Mouse (Mus musculus) neural tube, embryonic 10.5 days (tissue): ENCODE data around the gene Ppan.

Experiments used
- DNase-seq: peaks from one replicate; pipeline ENCODE4 v3.0.0-alpha.2; 2017; ENCODE audit warnings: low spot score; ENCODE audit errors: extremely low spot score

Ppan gene

DNA sequence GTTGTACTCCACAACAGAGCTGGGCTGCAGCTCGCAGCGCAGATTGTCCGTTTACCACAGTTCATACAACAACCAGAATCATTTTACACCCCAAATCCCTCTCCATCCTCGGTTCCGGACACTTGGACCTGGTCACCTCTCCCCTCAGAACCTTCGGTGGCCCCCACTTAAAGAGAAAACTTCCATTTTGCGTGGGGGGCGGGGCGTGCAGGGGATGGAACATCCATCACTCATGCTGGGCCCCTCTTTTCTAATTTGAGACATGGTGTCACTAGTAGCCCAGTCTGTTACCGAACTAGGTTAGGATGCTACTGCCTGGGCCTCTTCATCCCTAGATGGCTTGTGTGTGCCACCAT, 9.3 kb upstream of the Ppan start:
- no peak for DNase-seq

DNA sequence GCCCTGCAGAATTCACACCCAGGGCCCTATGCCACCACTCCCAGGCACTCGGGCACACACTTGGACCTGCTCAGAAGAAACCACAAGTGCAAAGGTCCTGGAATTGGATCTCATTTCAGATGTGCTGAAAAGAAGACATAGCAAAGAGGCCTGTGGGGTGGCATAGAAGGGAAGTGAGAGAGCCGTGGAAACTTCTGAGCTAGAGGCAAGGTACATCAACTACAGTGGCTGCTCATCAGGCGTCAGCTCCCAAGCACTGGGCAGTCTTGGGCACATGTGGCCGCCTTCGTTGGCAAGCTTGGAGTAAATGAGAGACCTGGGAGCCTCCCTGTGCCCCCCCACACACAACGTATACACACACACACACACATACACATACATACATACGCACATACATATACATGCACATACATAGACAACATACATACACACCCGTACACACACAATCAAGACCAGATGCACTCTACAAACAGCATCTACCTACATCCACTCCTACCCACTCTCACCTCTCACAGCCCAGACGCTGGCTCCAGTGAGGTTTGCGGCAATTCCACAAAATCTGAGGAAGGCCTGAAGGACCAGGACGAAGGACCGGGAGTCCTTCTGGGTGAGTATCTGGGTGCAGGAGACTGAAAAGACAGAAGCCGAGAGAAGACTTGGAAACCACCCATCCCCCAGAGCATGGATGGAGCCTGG, 8.7 kb upstream of the Ppan start, which contains the start of gene Angptl6:
Angptl6 (minus strand) TSS at position 631 of the 696 bp plus-strand sequence.
- DNase-seq = no peak

DNA sequence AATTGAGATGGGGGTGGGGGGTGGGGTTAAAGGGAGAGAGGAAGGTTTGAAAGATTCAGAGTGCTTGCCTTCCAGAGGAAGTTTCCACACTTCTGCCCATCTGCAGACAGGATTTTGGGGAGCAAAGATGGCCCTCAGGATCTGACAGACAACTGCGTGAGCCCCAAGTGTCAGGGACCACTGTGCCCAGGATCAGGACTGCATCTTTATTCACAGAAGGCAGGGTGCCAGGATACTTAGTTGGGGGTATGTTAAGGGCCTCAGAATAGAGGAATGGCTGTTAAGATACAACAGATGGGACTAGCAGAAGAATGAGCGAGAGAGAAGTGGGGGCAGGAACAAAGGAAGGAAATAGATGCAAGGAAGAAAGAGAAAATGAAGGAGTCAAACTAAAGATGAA, 1.4 kb upstream of the Ppan start:
- DNase-seq = no peak

DNA sequence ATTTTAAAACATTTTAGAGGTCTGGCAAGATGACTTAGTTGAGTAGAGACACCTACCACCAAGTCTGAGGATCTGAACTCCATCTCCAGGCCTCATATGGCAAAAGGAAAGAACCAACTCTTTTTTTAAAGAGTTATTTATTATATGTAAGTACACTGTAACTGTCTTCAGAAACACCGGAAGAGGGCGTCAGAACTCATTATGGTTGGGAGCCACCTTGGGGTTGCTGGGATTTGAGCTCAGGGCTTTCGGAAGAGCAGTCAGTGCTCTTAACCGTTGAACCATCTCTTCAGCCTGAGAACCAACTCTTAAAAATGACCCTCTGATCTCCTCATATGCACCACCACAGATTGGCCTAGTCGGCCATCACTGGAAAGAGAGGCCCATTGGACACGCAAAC, 784 bp upstream of the Ppan start:
- DNase-seq = no peak

DNA sequence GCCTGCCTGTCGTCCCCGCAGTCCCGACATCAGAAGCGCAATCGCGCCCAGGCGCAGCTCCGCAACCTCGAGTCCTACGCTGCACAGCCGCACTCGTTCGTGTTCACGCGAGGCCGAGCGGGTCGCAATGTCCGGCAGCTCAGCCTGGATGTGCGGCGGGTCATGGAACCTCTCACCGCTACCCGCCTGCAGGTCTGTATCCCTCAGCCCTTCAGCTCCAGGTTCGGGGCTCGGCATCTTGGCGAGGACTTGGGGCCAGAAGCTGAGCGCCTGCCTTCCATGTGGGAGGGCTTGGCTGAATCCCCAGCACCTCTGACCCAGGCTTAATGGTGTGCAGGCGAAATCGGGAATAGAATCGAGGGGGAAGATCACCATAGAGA, 401 bp downstream of the Ppan start:
- no peak for DNase-seq

DNA sequence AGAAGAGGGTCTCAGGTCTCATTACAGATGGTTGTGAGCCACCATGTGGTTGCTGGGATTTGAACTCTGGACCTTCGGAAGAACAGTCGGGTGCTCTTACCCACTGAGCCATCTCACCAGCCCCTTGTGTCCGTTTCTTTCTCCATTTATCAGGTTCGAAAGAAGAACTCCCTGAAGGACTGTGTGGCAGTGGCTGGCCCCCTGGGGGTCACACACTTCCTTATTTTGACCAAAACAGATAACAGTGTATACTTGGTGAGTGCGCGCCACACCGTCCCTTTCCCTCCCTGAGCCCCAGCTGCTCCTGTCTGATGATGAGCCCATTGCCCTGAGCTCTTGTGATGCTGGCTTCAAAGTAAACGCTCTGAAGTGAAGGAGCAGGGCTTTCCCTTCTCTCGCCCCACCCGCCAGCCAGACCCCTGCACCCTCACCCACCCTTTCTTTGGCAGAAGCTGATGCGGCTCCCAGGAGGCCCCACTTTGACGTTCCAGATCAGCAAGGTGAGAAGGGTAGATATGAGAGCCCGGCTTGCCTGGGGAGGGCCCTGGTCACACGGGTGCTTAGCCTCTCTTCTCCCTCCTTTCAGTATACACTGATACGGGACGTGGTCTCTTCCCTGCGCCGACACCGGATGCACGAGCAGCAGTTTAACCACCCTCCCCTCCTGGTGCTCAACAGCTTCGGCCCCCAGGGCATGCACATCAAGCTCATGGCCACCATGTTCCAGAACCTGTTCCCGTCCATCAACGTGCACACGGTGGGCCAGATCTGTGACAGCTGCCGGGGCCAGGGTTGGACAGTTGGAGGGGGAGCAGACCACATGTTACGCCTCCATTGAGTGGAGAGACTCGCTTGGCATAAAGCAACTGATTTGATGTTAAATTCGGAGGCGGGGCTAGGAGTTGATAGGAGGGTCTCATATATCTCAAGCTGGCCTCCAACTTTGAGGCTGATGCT, 1.5 kb downstream of the Ppan start:
- DNase-seq = no peak

DNA sequence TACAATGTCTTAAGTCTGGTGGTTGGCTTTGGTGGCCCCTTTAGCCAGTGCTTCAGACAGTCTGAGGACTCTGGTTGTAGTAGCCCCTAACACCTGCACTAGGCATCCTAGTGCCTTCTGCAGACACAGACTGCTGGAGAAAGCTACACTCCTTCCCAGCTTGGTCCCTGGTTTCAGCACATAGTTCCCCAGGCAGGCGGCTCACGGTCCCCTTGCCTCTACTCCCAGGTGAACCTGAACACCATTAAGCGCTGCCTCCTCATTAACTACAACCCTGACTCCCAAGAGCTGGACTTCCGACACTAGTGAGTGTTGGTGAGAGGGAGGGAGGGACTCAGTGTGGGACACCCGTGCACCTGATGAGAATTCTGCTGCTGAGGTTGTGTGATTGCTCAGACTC, 2.4 kb downstream of the Ppan start:
- no peak for DNase-seq

DNA sequence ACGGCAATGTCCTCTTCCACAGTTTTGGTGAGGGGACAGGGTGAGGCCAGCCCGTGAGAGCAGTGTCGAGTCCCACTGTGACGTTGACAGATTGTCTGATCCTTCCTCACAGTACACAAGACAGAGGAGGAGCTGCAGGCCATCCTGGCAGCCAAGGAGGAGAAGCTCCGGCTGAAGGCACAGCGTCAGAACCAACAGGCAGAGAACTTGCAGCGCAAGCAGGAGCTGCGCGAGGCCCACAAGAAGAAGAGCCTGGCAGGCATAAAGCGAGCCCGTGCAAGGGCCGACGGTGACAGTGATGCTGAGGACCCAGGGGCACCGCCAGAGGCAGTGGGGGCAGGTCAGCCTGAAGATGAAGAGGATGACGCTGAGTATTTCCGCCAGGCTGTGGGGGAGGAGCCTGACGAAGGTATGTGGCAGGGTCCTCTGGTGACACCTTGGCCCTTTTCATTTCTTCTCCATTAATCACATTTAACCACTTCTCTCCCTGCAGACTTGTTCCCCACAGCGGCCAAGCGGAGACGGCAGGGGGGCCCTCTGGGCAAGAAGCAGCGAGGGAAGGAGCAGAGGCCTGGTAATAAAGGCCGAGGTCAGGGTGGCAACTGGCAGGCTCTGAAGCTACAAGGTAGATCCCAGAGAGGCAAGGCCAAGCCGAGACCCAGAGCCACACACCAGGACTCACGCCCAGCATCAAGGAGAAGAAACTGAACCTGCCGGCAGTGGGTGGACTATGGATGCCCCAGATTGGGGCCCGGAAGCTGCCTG, 3.5 kb downstream of the Ppan start:
- DNase-seq = no peak

DNA sequence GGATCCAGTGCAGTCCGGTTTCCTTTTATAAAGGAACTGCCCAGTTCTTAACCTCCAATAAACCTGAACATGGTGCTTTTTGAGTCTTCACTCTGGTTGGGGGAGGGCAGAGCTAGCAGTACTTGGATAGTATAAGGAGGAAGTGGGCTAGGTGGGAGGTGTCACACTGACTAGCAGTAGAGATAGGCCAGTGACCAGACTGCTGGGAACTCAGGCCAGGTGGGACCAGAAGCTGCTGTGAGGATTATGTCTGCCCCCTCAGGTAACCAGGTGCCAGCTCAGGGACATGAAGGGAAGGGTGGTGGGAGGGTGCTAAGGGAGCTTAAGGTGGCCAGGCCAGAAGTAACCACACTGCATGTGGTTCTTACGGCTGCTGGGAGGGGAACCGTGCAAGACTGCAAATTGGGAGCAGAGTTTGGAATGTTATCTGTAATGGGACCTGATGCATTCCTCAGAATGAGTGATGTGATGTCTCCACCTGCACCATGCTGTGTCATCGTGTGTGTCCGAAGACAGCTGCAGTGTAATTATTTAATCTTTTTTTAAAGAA, 4.2 kb downstream of the Ppan start:
- no peak for DNase-seq

DNA sequence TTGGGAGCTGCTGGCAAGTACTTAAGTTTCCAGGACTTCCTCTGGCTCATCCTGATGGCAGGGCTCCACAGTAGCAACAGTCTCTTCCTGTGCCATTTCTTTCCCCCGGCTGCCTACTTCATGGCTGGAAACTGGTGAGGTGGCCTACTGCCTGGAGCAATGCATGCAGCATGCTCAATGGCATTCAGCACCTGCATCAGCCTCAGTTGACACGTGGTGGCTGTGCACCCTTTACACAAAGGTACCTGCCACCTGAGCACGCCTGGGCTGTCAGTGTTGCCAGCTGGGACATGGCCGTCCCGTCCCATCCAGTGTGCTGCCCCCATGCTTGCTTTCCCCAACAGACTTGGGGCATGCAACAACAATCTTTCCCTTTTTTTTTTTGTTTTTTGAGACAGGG, 5.1 kb downstream of the Ppan start:
- DNase-seq = no peak

DNA sequence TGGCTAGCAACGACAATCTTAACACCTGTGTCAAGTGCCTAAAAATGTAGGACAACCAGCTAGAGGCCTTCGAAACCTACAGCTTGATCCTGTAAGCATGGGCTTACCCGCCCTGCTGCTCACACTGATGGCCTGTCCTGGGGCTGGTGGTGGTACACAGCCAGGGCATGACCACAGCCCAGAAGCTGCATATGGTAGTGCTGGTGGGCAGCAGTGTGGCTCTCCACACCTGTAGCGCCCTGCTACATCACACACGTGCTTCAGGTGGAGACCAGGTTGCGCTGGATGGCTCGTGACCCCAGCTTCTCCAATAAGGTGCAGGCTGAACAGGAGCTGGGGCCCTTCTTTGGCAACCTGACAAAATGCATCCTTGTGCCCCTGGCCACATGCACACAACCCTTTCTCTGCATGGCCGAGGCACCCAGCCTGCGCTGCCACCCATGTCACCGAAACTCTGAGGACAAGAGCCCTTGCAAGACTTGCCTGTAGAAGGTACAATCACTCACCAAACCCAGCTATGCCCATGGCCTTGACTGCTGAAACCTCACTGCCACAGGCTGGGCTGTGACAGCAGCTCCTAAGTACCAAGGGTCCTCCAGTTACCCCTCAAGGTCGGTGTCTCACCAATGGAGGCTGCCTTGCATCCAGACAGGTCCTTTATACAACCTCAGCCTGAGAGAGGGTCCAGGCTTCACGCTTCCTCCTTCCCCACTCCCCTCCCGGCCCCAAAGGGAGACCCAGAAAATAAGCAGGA, 5.8 kb downstream of the Ppan start:
- no peak for DNase-seq

DNA sequence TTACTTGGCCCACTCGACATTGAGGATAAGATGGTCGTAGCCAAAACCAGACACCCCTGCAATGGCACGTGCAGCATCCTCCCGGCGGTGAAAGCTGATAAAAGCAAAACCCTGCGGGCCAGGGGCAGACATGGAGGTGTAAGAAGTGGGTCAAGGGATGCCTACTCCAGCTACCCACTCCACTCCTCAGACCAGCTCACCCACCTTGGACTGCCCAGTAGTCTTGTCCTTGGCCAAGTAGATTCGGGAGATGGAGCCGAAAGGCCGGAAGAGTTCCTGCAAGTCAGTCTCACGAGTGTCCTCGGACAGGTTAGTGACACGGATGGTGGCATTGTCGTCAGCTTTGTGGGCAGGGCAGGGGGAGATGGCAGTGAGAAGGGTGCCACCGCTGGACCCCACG, 6.7 kb downstream of the Ppan start:
- DNase-seq = no peak

DNA sequence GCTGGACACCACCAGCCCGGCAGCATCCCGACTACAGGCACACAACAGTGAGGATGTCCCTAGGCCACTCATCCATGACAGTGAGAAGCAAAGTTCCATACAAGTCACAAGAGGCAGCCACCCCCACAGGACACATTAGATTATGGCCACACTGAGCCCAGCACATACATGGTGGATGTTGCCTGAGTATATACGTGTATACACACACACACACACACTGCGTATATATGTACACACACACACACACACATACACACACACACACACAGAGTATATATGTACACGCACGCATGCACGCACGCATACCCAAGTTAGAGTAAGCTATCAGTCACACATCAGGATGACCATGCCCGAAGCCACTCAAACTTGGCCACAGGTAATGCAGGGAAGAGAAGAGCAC, 7.4 kb downstream of the Ppan start:
- DNase-seq = no peak

DNA sequence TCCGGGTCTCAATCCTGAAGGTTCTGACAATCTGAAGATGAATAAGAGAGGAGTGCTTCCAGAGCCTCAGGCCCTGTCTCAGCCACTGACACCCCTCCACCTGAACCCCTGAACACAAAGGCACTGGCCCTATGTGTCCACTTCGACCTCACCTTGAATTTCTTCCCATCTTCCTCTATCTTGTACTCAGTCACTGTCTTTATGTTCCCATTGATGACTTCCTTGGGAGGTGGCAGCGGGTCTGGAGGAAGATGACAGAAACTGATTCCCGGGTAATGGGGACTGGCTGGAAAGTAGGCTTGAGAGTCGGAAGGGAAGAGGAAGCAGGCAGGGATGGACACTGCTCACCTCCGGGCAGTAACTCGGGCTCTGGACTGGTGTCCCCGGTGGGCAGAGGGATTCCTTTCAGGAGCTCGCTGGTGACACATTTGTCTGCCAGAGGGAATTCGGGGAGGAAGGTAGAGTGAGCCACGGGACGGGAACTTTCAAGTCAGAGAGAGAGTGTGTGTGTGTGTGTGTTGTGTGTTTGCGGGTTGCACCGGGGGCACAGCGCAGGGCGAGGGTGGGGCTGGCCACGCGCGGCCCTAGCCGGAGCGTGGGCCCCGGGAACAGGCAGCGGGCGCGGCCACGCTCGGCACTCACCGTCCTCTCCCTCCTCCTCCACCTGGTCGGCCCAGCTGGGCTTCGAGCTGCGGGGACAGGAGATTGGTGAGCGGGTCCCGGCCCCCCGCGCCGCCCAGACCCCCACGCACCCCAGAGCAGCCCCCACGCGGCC, 9.9 kb downstream of the Ppan start:
- no peak for DNase-seq

DNA sequence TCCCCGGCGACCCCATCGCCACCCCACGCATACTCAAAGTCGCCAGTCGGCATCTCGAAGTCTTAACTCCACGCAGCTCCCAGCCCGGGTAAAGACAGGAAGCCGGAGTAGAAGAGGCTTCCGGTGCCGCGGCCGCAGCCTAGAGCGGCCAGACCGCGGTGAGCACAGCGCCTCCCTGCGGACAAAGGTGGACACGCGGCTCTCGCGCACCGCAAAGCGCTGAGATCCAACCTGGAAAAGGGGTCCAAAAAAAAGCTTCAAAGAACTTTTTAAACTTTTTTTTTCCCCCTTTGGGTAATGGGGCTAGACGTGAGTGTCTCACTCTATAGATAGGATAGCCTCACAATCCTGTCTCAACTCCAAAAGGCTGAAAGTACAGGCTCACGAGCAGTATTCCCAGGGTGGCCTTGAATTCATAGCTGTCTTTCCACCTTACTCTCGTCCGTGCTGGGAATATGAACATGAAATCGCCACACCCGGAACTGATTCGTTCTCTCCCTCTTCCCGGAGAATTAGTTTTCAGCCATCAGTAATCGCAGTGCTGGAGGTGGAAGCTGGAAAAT, 10.6 kb downstream of the Ppan start, which contains the start of gene Eif3g:
Eif3g (minus strand) TSS at position 113 of the 563 bp plus-strand sequence.
- peak; percentile 86 for DNase-seq

DNA sequence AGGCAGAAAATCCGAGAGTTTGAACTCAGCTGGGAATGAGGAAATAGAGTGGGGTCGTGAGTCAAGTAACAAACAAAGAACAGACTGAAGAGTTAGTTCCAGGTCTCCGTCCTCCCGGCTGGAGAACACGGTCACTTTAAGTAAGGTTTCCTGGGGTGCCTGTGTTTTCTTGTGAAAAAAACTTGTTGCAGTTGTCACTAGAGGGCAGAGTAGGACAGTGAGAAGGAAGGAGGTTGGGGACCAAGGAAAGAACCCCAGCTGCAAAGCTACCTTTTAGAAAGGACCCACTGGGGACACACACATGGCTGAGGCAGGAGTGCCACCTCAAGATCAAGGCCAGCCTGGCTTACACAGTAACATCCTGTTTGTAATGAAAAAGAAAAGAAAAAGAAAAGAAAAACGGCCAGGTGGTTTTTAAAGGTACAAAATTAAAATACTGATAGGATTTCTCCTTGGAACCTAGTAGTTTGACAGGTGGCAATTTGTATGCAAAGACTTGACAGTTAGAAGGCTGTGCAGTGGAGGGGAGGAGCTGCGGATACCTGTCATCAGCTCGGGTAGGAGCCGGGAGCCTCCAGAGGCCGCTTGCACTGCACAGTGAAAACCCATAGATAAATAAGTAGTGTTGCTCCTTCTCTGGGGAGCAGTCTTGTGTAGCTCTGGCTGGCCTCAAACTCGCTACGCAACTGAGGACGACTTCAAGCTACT, 13.6 kb downstream of the Ppan start:
- no peak for DNase-seq

DNA sequence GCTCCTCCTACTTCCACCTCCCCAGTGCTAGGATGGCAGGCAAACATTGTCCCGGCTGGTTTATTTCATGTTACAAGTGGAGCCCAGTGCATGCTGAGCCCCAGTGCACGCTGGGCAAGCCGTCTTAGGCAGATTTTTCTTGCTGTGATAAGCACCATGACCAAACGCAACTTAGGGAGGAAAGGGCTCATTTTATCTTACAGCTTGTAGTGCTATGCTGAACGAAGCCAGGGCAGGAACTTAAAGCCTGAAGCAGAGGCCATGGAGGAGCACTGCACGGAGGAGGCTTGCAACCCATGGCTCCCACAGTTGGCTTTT, 14.2 kb downstream of the Ppan start:
- DNase-seq = no peak

DNA sequence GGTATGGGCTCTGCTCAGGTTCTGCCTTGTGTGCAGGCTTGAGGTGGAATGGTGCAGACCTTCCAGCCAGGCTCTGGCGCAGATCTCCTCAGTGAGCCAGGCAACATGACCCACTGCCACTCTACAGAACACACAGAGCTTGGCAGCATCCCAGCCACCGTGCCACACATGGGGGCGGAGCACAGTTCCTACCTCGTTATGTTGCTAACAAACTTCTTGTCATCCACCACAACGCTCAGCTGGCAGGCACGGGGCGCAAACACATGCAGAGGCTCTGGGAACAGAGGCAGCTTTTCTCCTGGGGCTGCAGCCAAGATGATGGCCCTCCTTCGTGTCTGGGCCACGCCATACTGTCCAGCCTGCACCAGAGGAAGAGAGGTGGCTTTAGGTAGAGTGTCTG, 22.0 kb downstream of the Ppan start:
- DNase-seq = no peak

DNA sequence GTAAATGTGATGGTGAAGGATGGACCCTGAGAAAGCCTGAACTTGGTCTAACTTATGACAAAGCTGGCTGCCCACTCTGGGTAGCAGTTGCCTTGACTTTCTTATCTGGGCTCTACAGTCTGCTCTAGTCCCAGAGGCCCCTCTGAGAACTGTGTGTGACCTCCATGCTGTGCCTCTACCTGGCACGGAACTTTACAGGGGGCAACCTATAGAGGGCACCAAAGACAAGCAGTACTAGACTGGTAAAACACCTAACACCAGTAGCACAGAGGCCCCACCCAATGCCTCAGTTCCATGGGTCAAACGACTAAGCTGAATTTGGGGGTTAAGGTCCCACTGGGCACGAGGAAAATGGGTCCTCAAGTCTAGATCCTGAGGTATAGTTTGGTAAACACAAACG, 28.2 kb downstream of the Ppan start:
- no peak for DNase-seq
